Mouse (Mus musculus) heart, embryonic 16.5 days (tissue): ENCODE measurements around the gene Zfp160. TPM values are rescaled to one million over a fixed set of nuclear protein-coding genes. Genes with fewer than 3 reads are reported as not detected.
"Not testable (repeated sequence)": the region's sequence is repeated elsewhere in the genome, so short reads cannot be mapped to it uniquely, and the experiment has no call there.

ENCODE experiments used
- ATAC-seq: fragments of 200-750 bp; cut with Nextera tagmentation; replicated peaks from 2 replicates; pipeline ENCODE4 v1.8.0; 2017; ENCODE audit warnings: moderate number of reproducible peaks; ENCODE audit not compliant: insufficient read depth, low FRiP score; ENCODE audit errors: extremely low read depth
- H3K27ac ChIP-seq: fragments of 300-500 bp; sonication (generic); 2 replicates; pipeline ENCODE4 v1.5.1; 2014; ENCODE audit warnings: mild to moderate bottlenecking, low read length, control low read depth, moderate library complexity
- H3K27me3 ChIP-seq: fragments of 300-500 bp; sonication (generic); 2 replicates; pipeline ENCODE4 v1.6.1; 2014; ENCODE audit warnings: low read length, mixed read lengths; ENCODE audit not compliant: control insufficient read depth, insufficient read depth
- H3K36me3 ChIP-seq: fragments of 300-500 bp; sonication (generic); 2 replicates; pipeline ENCODE4 v1.6.1; 2014; ENCODE audit not compliant: control insufficient read depth, insufficient read depth
- H3K4me1 ChIP-seq: fragments of 300-500 bp; sonication (generic); 2 replicates; pipeline ENCODE4 v1.6.1; 2014; ENCODE audit warnings: low read length, mixed read lengths; ENCODE audit not compliant: control insufficient read depth, insufficient read depth
- H3K4me2 ChIP-seq: fragments of 300-500 bp; sonication (generic); 2 replicates; pipeline ENCODE4 v1.6.1; 2014; ENCODE audit warnings: low read depth, mild to moderate bottlenecking, control low read depth, low read length
- H3K4me3 ChIP-seq: fragments of 300-500 bp; sonication (generic); 2 replicates; pipeline ENCODE4 v1.5.1; 2014; ENCODE audit warnings: mild to moderate bottlenecking, control low read depth, low read length
- H3K9ac ChIP-seq: fragments of 300-500 bp; sonication (generic); 2 replicates; pipeline ENCODE4 v1.6.1; 2014; ENCODE audit warnings: low read length, control low read depth
- H3K9me3 ChIP-seq: fragments of 300-500 bp; sonication (generic); replicated peaks from 2 replicates; pipeline ENCODE4 v1.6.1; 2016; ENCODE audit warnings: low read length; ENCODE audit not compliant: control insufficient read depth
- WGBS: fragments of 180-500 bp; shearing (Covaris S2); extraction: QIAGEN DNeasy Blood & Tissue Kit; methylation state at CpG from one replicate; pipeline ENCODE4 v1.1.7; 2014; 5-methylcytosine and 5-hydroxymethylcytosine counted together
- polyA plus RNA-seq: library from polyadenylated mRNA; unstranded; fragments of >200 nt; fragmentation: Nextera tagmentation; extraction: Ambion mirVana; gene quantifications from 2 replicates; pipeline ENCODE4 v1.2.1, GENCODE M21; 2015

The Zfp160 gene
- polyA plus RNA-seq = 9.0 and 9.3 TPM in 2 replicates

- H3K4me1 ChIP-seq = peaks cover 18% of the 10 kb centered on the region
- peak within 1 kb of the TSS; percentile 92 for H3K27ac ChIP-seq
- WGBS = 6% methylated on average over 36 of the region's 36 CpGs
- peak within 1 kb of the TSS; percentile 80 for H3K4me3 ChIP-seq
- peak within 1 kb of the TSS; percentile 92 for H3K4me2 ChIP-seq
- H3K9ac ChIP-seq = peak within 1 kb of the TSS; percentile 93
- H3K36me3 ChIP-seq = peaks cover 12% of the 10 kb centered on the region; the same call in 1 of the 2 replicates
- H3K27me3 ChIP-seq = no peaks in the 10 kb centered on the region
- no peaks in the 10 kb centered on the region for H3K9me3 ChIP-seq
- peak; percentile 97 for ATAC-seq
These were observed at the start of gene Zfp160 for GRCm38 (mm10) chr17:21008382-21009331. Gene Zfp160 (plus strand): TSS chr17:21008903.

DNA sequence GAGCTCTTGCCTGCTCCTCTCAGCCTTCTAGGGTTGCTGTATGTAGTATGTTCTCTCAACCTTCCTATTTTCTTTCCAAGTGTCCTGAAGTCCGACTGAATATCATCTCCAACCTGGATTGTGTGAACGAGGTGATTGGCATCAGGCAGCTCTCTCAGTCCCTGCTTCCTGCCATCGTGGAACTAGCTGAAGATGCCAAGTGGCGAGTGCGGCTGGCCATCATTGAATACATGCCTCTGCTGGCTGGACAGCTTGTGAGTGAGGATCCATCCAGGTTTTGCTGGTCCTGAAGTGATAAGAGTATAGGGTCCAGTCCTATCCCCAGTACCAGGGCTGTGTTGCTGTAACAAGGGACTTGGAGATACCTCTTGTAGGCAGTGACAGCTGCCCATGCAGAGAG, 48.3 kb upstream of the Zfp160 start:
- no peak for ATAC-seq
- H3K27me3 ChIP-seq = no peaks in the 10 kb centered on the region
- no peaks in the 10 kb centered on the region for H3K4me1 ChIP-seq
- WGBS = 94% methylated on average over 5 of the region's 5 CpGs
- H3K9ac ChIP-seq = no peak overlapping the region
- H3K4me2 ChIP-seq = no peak overlapping the region
- H3K36me3 ChIP-seq = peaks cover 96% of the 10 kb centered on the region
- H3K9me3 ChIP-seq = no peaks in the 10 kb centered on the region
- no peak overlapping the region for H3K27ac ChIP-seq
- H3K4me3 ChIP-seq = no peak overlapping the region

DNA sequence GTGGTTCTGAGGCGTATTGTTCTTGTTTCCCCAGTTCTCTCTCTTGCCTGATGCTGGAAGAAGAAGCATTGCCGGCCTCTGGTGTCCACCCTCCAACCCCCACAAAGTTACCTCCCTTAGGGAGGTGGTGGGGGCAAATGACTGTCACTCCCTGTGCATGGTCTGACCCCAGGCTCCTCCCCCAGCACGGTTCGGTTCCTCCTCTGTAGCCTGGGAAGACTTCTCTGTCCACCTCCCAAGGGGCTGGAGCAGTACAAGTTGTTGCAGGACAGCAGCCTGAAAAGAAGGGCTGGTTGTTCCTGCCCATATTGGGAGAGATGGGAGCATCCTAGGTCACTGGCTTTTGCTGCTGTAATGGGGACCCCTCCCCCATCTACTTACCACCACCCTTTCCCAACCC, 43.3 kb upstream of the Zfp160 start:
- Histone ChIP-seq H3K9me3 (no peaks in the 10 kb centered on the region), H3K4me2 (no peak overlapping the region), H3K4me3 (no peak overlapping the region), H3K36me3 (peaks cover 83% of the 10 kb centered on the region), H3K27ac (no peak overlapping the region), H3K27me3 (no peaks in the 10 kb centered on the region), H3K9ac (no peak overlapping the region), H3K4me1 (no peaks in the 10 kb centered on the region)
- WGBS = 86% methylated on average over 4 of the region's 4 CpGs
- ATAC-seq = no peak

DNA sequence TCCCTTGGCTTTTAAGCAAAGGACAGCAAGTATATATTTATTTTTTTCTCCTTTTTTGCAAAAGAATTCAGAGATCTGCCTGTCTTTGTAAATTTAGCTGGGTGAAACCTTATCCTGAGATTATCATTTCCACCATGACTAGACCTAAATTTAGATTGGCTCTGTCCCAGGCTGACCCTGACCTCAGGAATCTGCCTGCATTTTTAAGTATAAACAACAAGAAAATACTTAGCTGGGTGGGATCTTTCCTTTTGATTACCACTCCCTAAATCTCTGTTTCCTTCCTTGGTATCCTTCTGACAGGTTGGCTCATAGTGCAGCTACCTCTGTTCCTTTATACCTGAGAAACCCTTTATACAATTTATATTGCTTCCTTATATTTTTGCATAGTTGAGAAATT, 42.0 kb upstream of the Zfp160 start:
- no peak overlapping the region for H3K4me2 ChIP-seq
- no peak for ATAC-seq
- no peaks in the 10 kb centered on the region for H3K4me1 ChIP-seq
- H3K9ac ChIP-seq = no peak overlapping the region
- no peaks in the 10 kb centered on the region for H3K9me3 ChIP-seq
- H3K4me3 ChIP-seq = no peak overlapping the region
- H3K36me3 ChIP-seq = peaks cover 70% of the 10 kb centered on the region
- H3K27me3 ChIP-seq = no peaks in the 10 kb centered on the region
- H3K27ac ChIP-seq = no peak overlapping the region

GRCm38 (mm10) chr17:20993716-20994115, 15.0 kb upstream of the Zfp160 start:
- ATAC-seq = no peak
- Histone ChIP-seq H3K9me3 (no peaks in the 10 kb centered on the region), H3K4me3 (no peak overlapping the region), H3K9ac (no peak overlapping the region), H3K36me3 (no peaks in the 10 kb centered on the region), H3K27ac (no peak overlapping the region), H3K27me3 (no peaks in the 10 kb centered on the region), H3K4me2 (no peak overlapping the region), H3K4me1 (no peaks in the 10 kb centered on the region)
- WGBS = 54% methylated on average over 2 of the region's 2 CpGs

DNA sequence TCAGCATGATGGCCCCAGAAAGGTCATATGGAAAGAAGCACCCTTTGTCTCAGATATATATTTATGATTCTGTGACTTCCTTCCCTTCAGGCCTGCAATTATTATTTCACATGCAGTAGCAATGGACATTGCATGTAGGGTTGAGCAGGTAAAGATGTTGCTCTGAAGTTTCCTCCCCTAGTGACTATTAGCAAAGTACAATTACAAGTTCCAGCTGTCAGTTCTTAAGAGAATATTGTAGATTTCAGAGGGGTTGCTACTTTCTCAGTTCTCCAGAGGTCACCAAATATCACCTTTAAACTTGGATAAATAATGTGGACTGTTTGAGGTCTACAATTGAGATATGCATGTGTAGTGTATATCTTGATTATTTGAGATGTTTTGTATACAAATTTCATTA, 12.3 kb upstream of the Zfp160 start, which contains the start of gene Vmn1r233:
Gene Vmn1r233, minus strand, starts transcription at position 101 of the 400 bp plus-strand sequence.
- no peaks in the 10 kb centered on the region for H3K36me3 ChIP-seq
- no peak within 1 kb of the TSS for H3K4me2 ChIP-seq
- H3K27ac ChIP-seq = no peak within 1 kb of the TSS
- ATAC-seq = no peak
- H3K9me3 ChIP-seq = no peaks in the 10 kb centered on the region
- no peak within 1 kb of the TSS for H3K4me3 ChIP-seq
- no peak within 1 kb of the TSS for H3K9ac ChIP-seq
- no peaks in the 10 kb centered on the region for H3K27me3 ChIP-seq
- no peaks in the 10 kb centered on the region for H3K4me1 ChIP-seq

GRCm38 (mm10) chr17:21009726-21010125, 1.0 kb downstream of the Zfp160 start:
- Histone ChIP-seq H3K9ac (peak overlapping the region; percentile 93), H3K27ac (no peak overlapping the region; the same call in 1 of the 2 replicates), H3K9me3 (no peaks in the 10 kb centered on the region), H3K4me3 (peak overlapping the region; percentile 80), H3K27me3 (no peaks in the 10 kb centered on the region), H3K4me2 (peak overlapping the region; percentile 92), H3K4me1 (peaks cover 18% of the 10 kb centered on the region), H3K36me3 (peaks cover 12% of the 10 kb centered on the region; the same call in 1 of the 2 replicates)
- 37% methylated on average over 1 of the region's 1 CpGs for WGBS
- ATAC-seq = no peak

- H3K27ac ChIP-seq = no peak overlapping the region
- no peak overlapping the region for H3K9ac ChIP-seq
- no peak overlapping the region for H3K4me3 ChIP-seq
- H3K27me3 ChIP-seq = no peaks in the 10 kb centered on the region
- H3K9me3 ChIP-seq = no peaks in the 10 kb centered on the region
- no peak for ATAC-seq
- no peak overlapping the region for H3K4me2 ChIP-seq
- peaks cover 32% of the 10 kb centered on the region for H3K36me3 ChIP-seq
- WGBS = 96% methylated on average over 1 of the region's 1 CpGs
- no peaks in the 10 kb centered on the region for H3K4me1 ChIP-seq
These were observed 9.8 kb downstream of the Zfp160 start for GRCm38 (mm10) chr17:21018410-21019080.

GRCm38 (mm10) chr17:21048020-21048419, 39.3 kb downstream of the Zfp160 start:
- H3K4me1 ChIP-seq, ATAC-seq, H3K27ac ChIP-seq, H3K4me3 ChIP-seq, H3K36me3 ChIP-seq, H3K9me3 ChIP-seq, H3K4me2 ChIP-seq, H3K27me3 ChIP-seq, H3K9ac ChIP-seq: not testable (repeated sequence)
- 79% methylated on average over 9 of the region's 9 CpGs for WGBS
